Mouse (Mus musculus): ENCODE results near the gene Nudt11.

DNA sequence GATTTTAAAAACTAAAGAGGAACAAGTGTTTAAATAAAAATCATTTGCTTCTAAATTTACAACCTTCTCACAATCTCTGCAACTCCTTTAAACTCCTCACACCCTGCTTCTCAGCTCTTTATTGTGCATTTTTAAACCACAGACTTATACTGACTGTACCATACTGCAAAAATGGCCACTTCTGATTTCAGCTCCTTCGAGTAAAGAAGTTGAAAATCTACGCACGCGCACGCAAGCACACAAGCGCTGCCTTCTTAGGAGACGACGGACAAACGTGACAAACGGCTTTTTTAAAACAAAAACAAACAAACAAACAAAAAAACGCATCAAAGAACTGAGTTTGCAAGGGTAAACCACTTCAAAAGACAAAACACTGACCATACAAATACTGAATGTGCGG is 44.3 kb downstream of the Nudt11 start:
- TF ChIP-seq HCFC1 (IDR thresholded peaks at IDR 0.05; ENCODE audit: borderline replicate concordance, insufficient read depth, low read length), result no peak
- TF ChIP-seq ZC3H11A (IDR thresholded peaks at IDR 0.05; ENCODE audit: borderline replicate concordance, low read depth, low read length), result no peak
- TF ChIP-seq MAFK (IDR thresholded peaks at IDR 0.05; ENCODE audit: insufficient read depth, low read depth, low read length), result no peak

Measured in ES-E14 (cell line).